Mouse (Mus musculus) liver, postnatal 0 days (tissue): Measurements from ENCODE around the gene Fndc4. TPM values are rescaled to one million over a fixed set of nuclear protein-coding genes. Genes with fewer than 3 reads are reported as not detected.
A peak's percentile ranks its signal among the peaks of the same experiment; 100 is the strongest.

Experiments used
- ATAC-seq: fragments of 200-750 bp; cut with Nextera tagmentation; 2 replicates; pipeline ENCODE4 v1.8.0; 2017; ENCODE audit warnings: mild to moderate bottlenecking, moderate library complexity
- DNase-seq: peaks from one replicate; pipeline ENCODE4 v3.0.0-alpha.2; 2016
- H3K27ac ChIP-seq: fragments of 300-500 bp; sonication (generic); 2 replicates; pipeline ENCODE4 v1.5.1; 2014; ENCODE audit warnings: antibody characterized with exemption, moderate library complexity, mild to moderate bottlenecking, low read depth
- H3K27me3 ChIP-seq: fragments of 300-500 bp; sonication (generic); 2 replicates; pipeline ENCODE4 v1.6.1; 2014; ENCODE audit warnings: low read length, control low read depth, mixed read lengths; ENCODE audit not compliant: insufficient read depth
- H3K36me3 ChIP-seq: fragments of 300-500 bp; sonication (generic); replicated peaks from 2 replicates; pipeline ENCODE4 v1.6.1; 2014; ENCODE audit warnings: mild to moderate bottlenecking, control low read depth, low read length, moderate library complexity, mixed read lengths; ENCODE audit not compliant: insufficient read depth
- H3K4me1 ChIP-seq: fragments of 300-500 bp; sonication (generic); 2 replicates; pipeline ENCODE4 v1.6.1; 2014; ENCODE audit warnings: antibody characterized with exemption, mild to moderate bottlenecking, control low read depth; ENCODE audit not compliant: insufficient read depth
- H3K4me2 ChIP-seq: fragments of 300-500 bp; sonication (generic); 2 replicates; pipeline ENCODE4 v1.6.1; 2014; ENCODE audit warnings: low read depth, mild to moderate bottlenecking, low read length, moderate library complexity, mixed read lengths
- H3K4me3 ChIP-seq: fragments of 300-500 bp; sonication (generic); 2 replicates; pipeline ENCODE4 v1.5.1; 2014; ENCODE audit warnings: low read depth, low read length
- H3K9ac ChIP-seq: fragments of 300-500 bp; sonication (generic); replicated peaks from 2 replicates; pipeline ENCODE4 v1.6.1; 2014; ENCODE audit warnings: mild to moderate bottlenecking, moderate library complexity
- H3K9me3 ChIP-seq: fragments of 300-500 bp; sonication (generic); 2 replicates; pipeline ENCODE4 v1.6.1; 2016; ENCODE audit warnings: mild to moderate bottlenecking, control low read depth, low read length, mixed read lengths
- CTCF ChIP-seq: sonication (generic); IDR thresholded peaks from 2 replicates; pipeline ENCODE4 v1.5.1; 2016; ENCODE audit warnings: antibody characterized with exemption, low read depth
- EP300 ChIP-seq: IDR thresholded peaks from 2 replicates; pipeline ENCODE4 v1.6.1; 2016; ENCODE audit warnings: antibody characterized with exemption, low read depth, mild to moderate bottlenecking
- whole genome bisulfite sequencing: fragments of 180-500 bp; shearing (Covaris S2); extraction: QIAGEN DNeasy Blood & Tissue Kit; methylation state at CpG from one replicate; pipeline ENCODE4 v1.1.7; 2014; ENCODE audit not compliant: insufficient replicate concordance; 5-methylcytosine and 5-hydroxymethylcytosine counted together
- polyA plus RNA-seq: library from polyadenylated mRNA; unstranded; fragments of >200 nt; fragmentation: Nextera tagmentation; extraction: Ambion mirVana; gene quantifications from 2 replicates; pipeline ENCODE4 v1.2.1, GENCODE M21; 2015

The Fndc4 gene
- polyA plus RNA-seq, 1 experiment from 2014 or later, result 4.4 TPM

- WGBS, result 87% methylated on average over 8 of the region's 8 CpGs
- ATAC-seq (no peak), DNase-seq (no peak)
- Histone ChIP-seq H3K4me1 (peaks cover 4% of the 10 kb centered on the region), H3K9me3 (no peaks in the 10 kb centered on the region), H3K36me3 (peaks cover 33% of the 10 kb centered on the region), H3K4me2 (no peak overlapping the region), H3K9ac (no peak overlapping the region), H3K27ac (0 out of 2 replicates have a peak overlapping the region, but pooled peaks have one; percentile 3), H3K27me3 (no peaks in the 10 kb centered on the region), H3K4me3 (no peak overlapping the region)
- no peak for TF ChIP-seq CTCF
- TF ChIP-seq EP300, result no peak
Observed at GRCm38 (mm10) chr5:31253806-31254205, 42.1 kb downstream of the Fndc4 start.

- DNase-seq (no peak), ATAC-seq (no peak)
- no peak for TF ChIP-seq EP300
- TF ChIP-seq CTCF, result 0 out of 2 replicates have a peak, but pooled peaks have one; percentile 3
- Histone ChIP-seq H3K4me2 (no peak overlapping the region), H3K27me3 (no peaks in the 10 kb centered on the region), H3K4me1 (peaks cover 4% of the 10 kb centered on the region), H3K36me3 (peaks cover 41% of the 10 kb centered on the region), H3K9ac (no peak overlapping the region), H3K4me3 (no peak overlapping the region), H3K27ac (no peak overlapping the region), H3K9me3 (no peaks in the 10 kb centered on the region)
- WGBS, result 84% methylated on average over 16 of the region's 16 CpGs
Observed at GRCm38 (mm10) chr5:31252795-31253545, 42.9 kb downstream of the Fndc4 start.

- TF ChIP-seq EP300 (no peak), CTCF (no peak)
- no peaks in the 10 kb centered on the region for H3K9me3 ChIP-seq
- no peak overlapping the region; the same call in 1 of the 2 replicates for H3K9ac ChIP-seq
- peaks cover 49% of the 10 kb centered on the region for H3K36me3 ChIP-seq
- H3K27ac ChIP-seq, result no peak overlapping the region
- WGBS, result 65% methylated on average over 10 of the region's 10 CpGs
- ATAC-seq (no peak), DNase-seq (no peak)
- H3K4me2 ChIP-seq, result peak overlapping the region; percentile 70
- H3K4me3 ChIP-seq, result peak overlapping the region; percentile 46
- H3K4me1 ChIP-seq, result peaks cover 4% of the 10 kb centered on the region
- no peaks in the 10 kb centered on the region for H3K27me3 ChIP-seq
Observed at GRCm38 (mm10) chr5:31252151-31252550, 43.7 kb downstream of the Fndc4 start.

- Histone ChIP-seq H3K27ac (no peak within 1 kb of the TSS), H3K4me2 (peak within 1 kb of the TSS; percentile 70), H3K36me3 (peaks cover 54% of the 10 kb centered on the region), H3K4me3 (peak within 1 kb of the TSS; percentile 46), H3K9me3 (no peaks in the 10 kb centered on the region), H3K4me1 (peaks cover 4% of the 10 kb centered on the region), H3K27me3 (no peaks in the 10 kb centered on the region), H3K9ac (no peak within 1 kb of the TSS; the same call in 1 of the 2 replicates)
- ATAC-seq (peak; percentile 88), DNase-seq (peak; percentile 65)
- TF ChIP-seq CTCF, result no peak
- no peak for TF ChIP-seq EP300
- 53% methylated on average over 46 of the region's 47 CpGs for whole genome bisulfite sequencing
Observed at GRCm38 (mm10) chr5:31251541-31252101, 44.3 kb downstream of the Fndc4 start, which contains the start of gene Krtcap3. Gene Krtcap3 (plus strand): TSS chr5:31251691.

- H3K4me3 ChIP-seq, result no peak overlapping the region
- no peak overlapping the region for H3K4me2 ChIP-seq
- ATAC-seq (no peak), DNase-seq (no peak)
- peaks cover 4% of the 10 kb centered on the region for H3K4me1 ChIP-seq
- H3K9me3 ChIP-seq, result no peaks in the 10 kb centered on the region
- no peak for TF ChIP-seq EP300
- TF ChIP-seq CTCF, result no peak
- no peaks in the 10 kb centered on the region for H3K27me3 ChIP-seq
- WGBS, result 79% methylated on average over 4 of the region's 4 CpGs
- H3K27ac ChIP-seq, result no peak overlapping the region
- H3K9ac ChIP-seq, result no peak overlapping the region
- peaks cover 63% of the 10 kb centered on the region for H3K36me3 ChIP-seq
Observed at GRCm38 (mm10) chr5:31250716-31251115, 45.2 kb downstream of the Fndc4 start.

Other genes starting within 250 kb of the Fndc4 start
- 162 and 169 TPM in 2 replicates for gene Atraid, start 247.8 kb downstream of the Fndc4 start, polyA plus RNA-seq
- 3.1 and 3.7 TPM in 2 replicates for gene Slc5a6, start 247.2 kb downstream of the Fndc4 start, polyA plus RNA-seq
- gene Cad, start 241.3 kb downstream of the Fndc4 start, polyA plus RNA-seq, result 3.1 and 4.2 TPM in 2 replicates
- gene Dnajc5g, start 189.8 kb downstream of the Fndc4 start, polyA plus RNA-seq, result not detected in 2 replicates
- 0.24 and 0.72 TPM in 2 replicates for gene Slc30a3, start 187.8 kb downstream of the Fndc4 start, polyA plus RNA-seq
- 0.12 and 0.86 TPM in 2 replicates for gene Trim54, start 179.4 kb downstream of the Fndc4 start, polyA plus RNA-seq
- gene Ucn, start 157.3 kb downstream of the Fndc4 start, polyA plus RNA-seq, result not detected in 2 replicates
- gene Mpv17, start 141.8 kb downstream of the Fndc4 start, polyA plus RNA-seq, result 16.5 and 17.6 TPM in 2 replicates
- 0.21 and 0.59 TPM in 2 replicates for gene Gm29609, start 116.2 kb downstream of the Fndc4 start, polyA plus RNA-seq
- 15.0 and 16.8 TPM in 2 replicates for gene Gtf3c2, start 115.9 kb downstream of the Fndc4 start, polyA plus RNA-seq
- gene Snx17, start 102.9 kb downstream of the Fndc4 start, polyA plus RNA-seq, result 29.4 and 29.9 TPM in 2 replicates
- 35.5 and 36.8 TPM in 2 replicates for gene Eif2b4, start 102.7 kb downstream of the Fndc4 start, polyA plus RNA-seq
- 2.9 TPM in 2 replicates for gene Zfp513, start 93.8 kb downstream of the Fndc4 start, polyA plus RNA-seq
- 49.4 and 56.9 TPM in 2 replicates for gene Ppm1g, start 75.4 kb downstream of the Fndc4 start, polyA plus RNA-seq
- 42.9 and 43.0 TPM in 2 replicates for gene Nrbp1, start 55.2 kb downstream of the Fndc4 start, polyA plus RNA-seq
- 0.28 TPM in 1 of 2 replicates, not detected in the other for gene Gm9970, start 54.8 kb downstream of the Fndc4 start, polyA plus RNA-seq
- 6.5 and 7.5 TPM in 2 replicates for gene Krtcap3, start 44.4 kb downstream of the Fndc4 start, polyA plus RNA-seq
- 2.3 and 2.7 TPM in 2 replicates for gene Ift172, start 5.0 kb downstream of the Fndc4 start, polyA plus RNA-seq
- 53.7 and 63.1 TPM in 2 replicates for gene Gckr, start 1.4 kb upstream of the Fndc4 start, polyA plus RNA-seq
- gene Zfp512, start 156.4 kb upstream of the Fndc4 start, polyA plus RNA-seq, result 6.3 and 7.6 TPM in 2 replicates
- not detected in 2 replicates for gene 4930548H24Rik, start 189.7 kb upstream of the Fndc4 start, polyA plus RNA-seq
- gene Gpn1, start 198.7 kb upstream of the Fndc4 start, polyA plus RNA-seq, result 10.9 TPM in 2 replicates
- gene Slc4a1ap, start 230.9 kb upstream of the Fndc4 start, polyA plus RNA-seq, result 8.2 and 8.7 TPM in 2 replicates
- gene Supt7l, start 231.7 kb upstream of the Fndc4 start, polyA plus RNA-seq, result 4.9 and 5.2 TPM in 2 replicates